In the genomic region with DNA sequence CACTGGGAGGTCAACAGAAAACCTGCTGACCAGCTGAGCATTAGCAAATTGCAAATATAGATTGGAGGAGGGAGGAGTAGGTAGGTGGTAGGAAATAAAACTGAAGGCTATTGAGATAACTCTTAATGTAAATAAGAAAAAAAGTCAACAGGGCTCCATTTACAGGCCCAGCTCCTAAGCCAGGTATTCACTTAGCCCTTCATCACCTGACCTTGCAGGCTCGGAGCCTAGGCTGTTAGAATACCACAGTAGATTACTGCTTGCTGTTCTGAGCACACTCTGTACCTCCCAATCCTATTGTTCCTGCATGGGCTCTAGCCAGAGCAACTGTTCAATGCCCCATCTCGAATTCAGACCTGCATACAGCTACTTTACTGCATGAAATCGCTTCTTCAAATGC, we compare ENCODE assay signal across 32 mouse cellular contexts.
"Had no signal": no experiment of that assay in that cellular context is flagged by ENCODE, and none has a peak within 500 bp of the region (broad histone marks: within the 10 kb centered on the region; RNA-seq: fewer than 3 reads in every experiment).

No protein-coding gene starts in this region.

- H3K27me3 ChIP-seq: limb, embryonic 12.5 days; limb, embryonic 13.5 days; limb, embryonic 15.5 days; liver, embryonic 12.5 days; liver, embryonic 13.5 days; liver, embryonic 15.5 days; lung, embryonic 15.5 days; megakaryocyte, embryonic 14.5 days; midbrain, embryonic 12.5 days; midbrain, embryonic 13.5 days; midbrain, embryonic 15.5 days had no signal

- H3K4me3 ChIP-seq: left cerebral cortex, adult 2 months; limb, embryonic 10.5 days; limb, embryonic 12.5 days; limb, embryonic 13.5 days; limb, embryonic 15.5 days; liver, embryonic 12.5 days; liver, embryonic 13.5 days; liver, embryonic 15.5 days; lung, embryonic 15.5 days; megakaryocyte, embryonic 14.5 days; midbrain, embryonic 10.5 days; midbrain, embryonic 12.5 days; midbrain, embryonic 13.5 days; midbrain, embryonic 15.5 days; myocyte had no signal

- ATAC-seq: liver, embryonic 12.5 days; liver, postnatal 0 days; lung, postnatal 0 days; midbrain, embryonic 13.5 days; midbrain, embryonic 15.5 days; midbrain, embryonic 16.5 days had no signal

- H3K9me3 ChIP-seq: limb, embryonic 10.5 days; limb, embryonic 12.5 days; limb, embryonic 13.5 days; limb, embryonic 15.5 days; liver, embryonic 12.5 days; liver, embryonic 13.5 days; liver, embryonic 15.5 days; lung, embryonic 15.5 days; megakaryocyte, embryonic 14.5 days; midbrain, embryonic 10.5 days; midbrain, embryonic 12.5 days; midbrain, embryonic 13.5 days; midbrain, embryonic 15.5 days had no signal

- H3K9ac ChIP-seq: limb, embryonic 12.5 days; limb, embryonic 13.5 days; limb, embryonic 15.5 days; liver, embryonic 12.5 days; liver, embryonic 13.5 days; liver, embryonic 14.5 days; liver, embryonic 15.5 days; liver, postnatal 0 days; lung, embryonic 14.5 days; lung, embryonic 15.5 days; midbrain, embryonic 12.5 days; midbrain, embryonic 13.5 days; midbrain, embryonic 15.5 days had no signal

- H3K4me1 ChIP-seq: limb, embryonic 15.5 days; liver, embryonic 12.5 days; liver, embryonic 13.5 days; liver, embryonic 15.5 days; lung, embryonic 15.5 days; megakaryocyte, embryonic 14.5 days had no signal

- H3K4me2 ChIP-seq: limb, embryonic 12.5 days; limb, embryonic 13.5 days; limb, embryonic 15.5 days; liver, embryonic 11.5 days; liver, embryonic 12.5 days; liver, embryonic 13.5 days; liver, embryonic 15.5 days; lung, embryonic 14.5 days; lung, embryonic 15.5 days; midbrain, embryonic 11.5 days; midbrain, embryonic 12.5 days; midbrain, embryonic 13.5 days; midbrain, embryonic 15.5 days had no signal

- DNase-seq: left cerebral cortex, postnatal 4 days; liver; liver, embryonic 13.5 days; liver, postnatal 0 days; lung, adult 18-20 months; lung, adult 2 months; lung, embryonic 14.5 days; lung, postnatal 10 days; lung, postnatal 14 days; lung, postnatal 36 days; lung, postnatal 4 days; midbrain, embryonic 14.5 days had no signal

- H3K27ac ChIP-seq: left cerebral cortex, adult 2 months; limb, embryonic 10.5 days; limb, embryonic 12.5 days; limb, embryonic 13.5 days; limb, embryonic 15.5 days; liver, embryonic 12.5 days; liver, embryonic 13.5 days; liver, embryonic 14.5 days; liver, embryonic 15.5 days; lung, embryonic 15.5 days; macrophage; midbrain, embryonic 10.5 days; midbrain, embryonic 12.5 days; midbrain, embryonic 13.5 days; midbrain, embryonic 15.5 days had no signal

- H3K36me3 ChIP-seq: limb, embryonic 10.5 days; limb, embryonic 12.5 days; limb, embryonic 13.5 days; limb, embryonic 15.5 days; liver, embryonic 12.5 days; liver, embryonic 13.5 days; liver, embryonic 15.5 days; lung, embryonic 15.5 days; midbrain, embryonic 10.5 days; midbrain, embryonic 12.5 days; midbrain, embryonic 13.5 days; midbrain, embryonic 15.5 days had no signal
